Mouse (Mus musculus): ENCODE results near the gene Gm45837.

- TF ChIP-seq POLR2A (IDR thresholded peaks at IDR 0.05; ENCODE audit: control insufficient read depth, low read depth, low read length) = no peak
- TF ChIP-seq CTCF (IDR thresholded peaks at IDR 0.05; ENCODE audit: control insufficient read depth, insufficient read depth, insufficient replicate concordance, low read depth, low read length) = no peak
Measured at GRCm38 (mm10) chr7:101414661-101415511, 4.2 kb downstream of the Gm45837 start.

All from testis, adult 2 months (tissue).